Comparison of ENCODE assay signal across 26 mouse cellular contexts in genomic region chr8:94372955-94373599, GRCm38 (mm10). TPM values are rescaled to one million over a fixed set of nuclear protein-coding genes. Genes with fewer than 3 reads are reported as not detected.
A peak's percentile ranks its signal among the peaks of the same experiment; 100 is the strongest.
DNase-seq lines count a peak whose midpoint lies in the region; ATAC-seq and TF ChIP-seq lines count a peak whose summit lies in the region.
"Had no signal": no experiment of that assay in that cellular context is flagged by ENCODE, and none has a peak within 500 bp of the region (broad histone marks: within the 10 kb centered on the region; RNA-seq: fewer than 3 reads in every experiment).

No protein-coding gene starts in this region.

- no peak overlapping the region for H3K4me3 ChIP-seq in liver, adult 2 months (ENCODE audit: insufficient read depth, low read depth, low read length)
- H3K4me3 ChIP-seq in liver, embryonic 11.5 days (ENCODE audit: low read depth, low read length), result no peak overlapping the region
- H3K4me3 ChIP-seq in bone marrow macrophage, adult 2 months (ENCODE audit: insufficient read depth, low read length), result no peak overlapping the region
- H3K4me3 ChIP-seq in stomach, embryonic 15.5 days (replicated peaks), result no peak overlapping the region
- H3K4me3 ChIP-seq: embryonic facial prominence, embryonic 15.5 days; forebrain, embryonic 10.5 days; hindbrain, embryonic 15.5 days; layer of hippocampus, adult 2 months; midbrain, embryonic 10.5 days; neural tube, embryonic 12.5 days had no signal

- no peaks in the 10 kb centered on the region for H3K36me3 ChIP-seq in liver, adult 2 months (ENCODE audit: control insufficient read depth, insufficient read depth, low read length)
- no peaks in the 10 kb centered on the region for H3K36me3 ChIP-seq in liver, embryonic 11.5 days (ENCODE audit: control insufficient read depth, insufficient read depth, low read length)
- no peaks in the 10 kb centered on the region for H3K36me3 ChIP-seq in stomach, embryonic 15.5 days
- H3K36me3 ChIP-seq: embryonic facial prominence, embryonic 15.5 days; forebrain, embryonic 10.5 days; hindbrain, embryonic 15.5 days; midbrain, embryonic 10.5 days; neural tube, embryonic 12.5 days had no signal

- WGBS in liver, adult 2 months, result 80% methylated on average over 6 of the region's 6 CpGs
- WGBS in liver, embryonic 11.5 days, result 74% methylated on average over 6 of the region's 6 CpGs
- 71% methylated on average over 6 of the region's 6 CpGs for WGBS in stomach, embryonic 15.5 days

- H3K27ac ChIP-seq in liver, adult 2 months (replicated peaks; ENCODE audit: insufficient read depth, low read depth, low read length), result peak overlapping the region; percentile 54; the same call in 1 of the 2 replicates
- no peak overlapping the region for H3K27ac ChIP-seq in liver, embryonic 11.5 days (ENCODE audit: low read depth, low read length)
- peak overlapping the region; percentile 34 for H3K27ac ChIP-seq in bone marrow macrophage, adult 2 months (ENCODE audit: insufficient read depth, low read depth, low read length)
- 0 out of 2 replicates have a peak overlapping the region, but pooled peaks have one; percentile 31 for H3K27ac ChIP-seq in stomach, embryonic 15.5 days
- H3K27ac ChIP-seq: embryonic facial prominence, embryonic 15.5 days; forebrain, embryonic 10.5 days; hindbrain, embryonic 15.5 days; layer of hippocampus, adult 2 months; macrophage; midbrain, embryonic 10.5 days; neural tube, embryonic 12.5 days had no signal

- TF ChIP-seq POLR2A in liver, adult 2 months (IDR thresholded peaks at IDR 0.05; ENCODE audit: extremely low read depth, insufficient read depth, low read length), result no peak
- TF ChIP-seq POLR2A in bone marrow macrophage, adult 2 months (IDR thresholded peaks at IDR 0.05; ENCODE audit: borderline replicate concordance, low read depth, low read length), result no peak

- H3K9me3 ChIP-seq in liver, embryonic 11.5 days (ENCODE audit: control insufficient read depth, low read length), result no peaks in the 10 kb centered on the region
- no peaks in the 10 kb centered on the region for H3K9me3 ChIP-seq in stomach, embryonic 15.5 days
- H3K9me3 ChIP-seq: embryonic facial prominence, embryonic 15.5 days; forebrain, embryonic 10.5 days; hindbrain, embryonic 15.5 days; midbrain, embryonic 10.5 days; neural tube, embryonic 12.5 days had no signal

- peaks cover 13% of the 10 kb centered on the region for H3K4me1 ChIP-seq in liver, adult 2 months (ENCODE audit: control insufficient read depth, insufficient read depth, low read length)
- peaks cover 12% of the 10 kb centered on the region for H3K4me1 ChIP-seq in liver, embryonic 11.5 days (replicated peaks; ENCODE audit: control insufficient read depth, insufficient read depth, low read length)
- H3K4me1 ChIP-seq in bone marrow macrophage, adult 2 months (ENCODE audit: control insufficient read depth, insufficient read depth, low read length), result peaks cover 46% of the 10 kb centered on the region
- H3K4me1 ChIP-seq in stomach, embryonic 15.5 days, result no peaks in the 10 kb centered on the region; the same call in 1 of the 2 replicates
- H3K4me1 ChIP-seq: embryonic facial prominence, embryonic 15.5 days; forebrain, embryonic 10.5 days; hindbrain, embryonic 15.5 days; neural tube, embryonic 12.5 days had no signal

- no peak overlapping the region for H3K9ac ChIP-seq in liver, adult 2 months (ENCODE audit: low read depth, low read length)
- no peak overlapping the region for H3K9ac ChIP-seq in liver, embryonic 11.5 days (ENCODE audit: low read depth, low read length)
- H3K9ac ChIP-seq in stomach, embryonic 15.5 days, result no peak overlapping the region
- H3K9ac ChIP-seq: embryonic facial prominence, embryonic 15.5 days; forebrain, postnatal 0 days; hindbrain, embryonic 15.5 days; neural tube, embryonic 12.5 days had no signal

- H3K79me2 ChIP-seq in liver, adult 2 months (ENCODE audit: control insufficient read depth, insufficient read depth, low read length), result no peaks in the 10 kb centered on the region

- TF ChIP-seq CTCF in liver, adult 2 months (IDR thresholded peaks at IDR 0.05; ENCODE audit: low read depth, low read length), result no peak
- no peak for TF ChIP-seq CTCF in bone marrow macrophage, adult 2 months (IDR thresholded peaks at IDR 0.05; ENCODE audit: low read depth, low read length)

- DNase-seq in liver, adult 2 months (ENCODE audit: extremely low read depth, low read depth, low spot score), result no peak
- no peak for DNase-seq in liver, embryonic 11.5 days (ENCODE audit: low spot score)
- DNase-seq in CD4-positive, CD25-positive, alpha-beta regulatory T cell, adult 2 months (ENCODE audit: low read depth, low spot score), result peak; percentile 70
- DNase-seq in urinary bladder, postnatal 25 days (ENCODE audit: low spot score), result no peak
- no peak for DNase-seq in left cerebral cortex, adult 9 months (ENCODE audit: low spot score in 2 of 2)
- DNase-seq: adrenal gland, postnatal 14 days; cerebellum, adult 11 months; cerebellum, postnatal 25 days; forebrain, postnatal 0 days; kidney, adult 2 months; kidney, postnatal 10 days; layer of hippocampus, postnatal 36 days; lung, adult 2 months; right cerebral cortex, adult 18-20 months had no signal

- no peak overlapping the region for H3K4me2 ChIP-seq in liver, embryonic 11.5 days
- H3K4me2 ChIP-seq in stomach, embryonic 15.5 days, result no peak overlapping the region
- H3K4me2 ChIP-seq: embryonic facial prominence, embryonic 15.5 days; heart, embryonic 11.5 days; hindbrain, embryonic 15.5 days; neural tube, embryonic 12.5 days had no signal

- H3K27me3 ChIP-seq in liver, adult 2 months (ENCODE audit: control insufficient read depth, insufficient read depth, low read length), result no peaks in the 10 kb centered on the region
- no peaks in the 10 kb centered on the region for H3K27me3 ChIP-seq in liver, embryonic 11.5 days (replicated peaks; ENCODE audit: control insufficient read depth, insufficient read depth, low read length)
- H3K27me3 ChIP-seq in stomach, embryonic 15.5 days (replicated peaks), result no peaks in the 10 kb centered on the region
- H3K27me3 ChIP-seq: embryonic facial prominence, embryonic 15.5 days; hindbrain, embryonic 15.5 days; neural tube, embryonic 12.5 days had no signal

- ATAC-seq in liver, embryonic 11.5 days (replicated peaks; ENCODE audit: low FRiP score), result no peak
- no peak for ATAC-seq in stomach, embryonic 15.5 days (ENCODE audit: insufficient read depth, low FRiP score, low read depth)
- ATAC-seq: forebrain, postnatal 0 days had no signal

RNA-seq across cellular contexts. Expression of gene Herpud1, which starts 13.2 kb away (rescaled TPM):
- 575 and 759 TPM in 2 replicates for total RNA-seq in liver, adult 2 months (2014; rRNA removed)
- 421 and 468 TPM in 2 replicates for polyA plus RNA-seq in liver, adult 2 months (2012; rRNA removed)
- 110 and 115 TPM in 2 replicates for polyA plus RNA-seq in liver, embryonic 11.5 days (2014; fragmentation: Nextera tagmentation; extraction: Ambion mirVana)
- polyA plus RNA-seq in bone marrow macrophage, adult 2 months (2012; ENCODE audit: insufficient read depth, insufficient read length, missing spikeins), result 86.2 and 93.4 TPM in 2 replicates
- 144 and 158 TPM in 2 replicates for polyA plus RNA-seq in stomach, embryonic 15.5 days (2015; fragmentation: Nextera tagmentation; extraction: Ambion mirVana)

RNA-seq across cellular contexts. Expression of gene Slc12a3, which starts 44.1 kb away (rescaled TPM):
- 0.18 and 0.47 TPM in 2 replicates for total RNA-seq in liver, adult 2 months (2014; rRNA removed)
- polyA plus RNA-seq in liver, adult 2 months (2012; rRNA removed), result 0.04 and 0.05 TPM in 2 replicates
- not detected in 2 replicates for polyA plus RNA-seq in liver, embryonic 11.5 days (2014; fragmentation: Nextera tagmentation; extraction: Ambion mirVana)
- 1.1 TPM in 1 of 2 replicates, not detected in the other for polyA plus RNA-seq in bone marrow macrophage, adult 2 months (2012; ENCODE audit: insufficient read depth, insufficient read length, missing spikeins)
- polyA plus RNA-seq in stomach, embryonic 15.5 days (2015; fragmentation: Nextera tagmentation; extraction: Ambion mirVana), result 0.08 and 0.09 TPM in 2 replicates
- total RNA-seq: monocyte, adult 5-6 weeks had no signal
- polyA plus RNA-seq: forebrain, embryonic 10.5 days; macrophage; midbrain, embryonic 10.5 days; stomach, embryonic 14.5 days had no signal
